Mouse (Mus musculus): Measurements from ENCODE around the gene 2210016L21Rik.

2210016L21Rik gene

GRCm38 (mm10) chr5:114942074-114942765, at the start of gene 2210016L21Rik:
TSS of gene 2210016L21Rik (plus strand) at chr5:114942158.
- Histone ChIP-seq H3K36me3 (ENCODE audit: insufficient read depth, low read length) (peaks cover 36% of the 10 kb centered on the region), H3K27me3 (ENCODE audit: insufficient read depth, low read length) (no peaks in the 10 kb centered on the region), H3K4me1 (replicated peaks; ENCODE audit: low read depth, low read length) (peaks cover 40% of the 10 kb centered on the region), H3K4me3 (replicated peaks; ENCODE audit: low read length) (peak within 1 kb of the TSS; percentile 99), H3K9me3 (ENCODE audit: low read length) (no peaks in the 10 kb centered on the region)
- TF ChIP-seq CTCF (conservative IDR thresholded peaks at IDR 0.05; ENCODE audit: low read length) (no peak), NANOG (IDR thresholded peaks at IDR 0.05; ENCODE audit: borderline replicate concordance, low read length) (no peak), POU5F1 (IDR thresholded peaks at IDR 0.05; ENCODE audit: borderline replicate concordance, low read length) (no peak)

DNA sequence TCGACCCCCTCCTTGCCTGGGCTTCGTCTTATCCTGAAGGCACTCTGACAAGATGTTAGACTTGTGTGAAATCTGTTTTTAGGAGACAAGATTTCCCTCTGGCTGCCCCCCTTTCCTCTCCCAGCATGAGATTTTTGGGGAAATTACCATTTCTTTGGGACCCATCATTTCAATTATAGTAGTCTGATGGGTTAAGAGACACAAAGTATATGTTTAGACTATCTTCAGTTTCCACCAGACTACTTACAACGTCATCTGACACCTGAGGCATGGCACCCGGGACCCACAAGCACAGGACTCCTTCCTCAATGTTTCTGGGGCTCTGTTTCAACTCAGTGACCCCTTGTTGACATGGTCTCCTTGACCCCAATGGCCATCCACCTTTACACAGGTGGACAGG, 46.4 kb upstream of the 2210016L21Rik start:
- Histone ChIP-seq H3K4me1 (replicated peaks; ENCODE audit: low read depth, low read length) (peaks cover 31% of the 10 kb centered on the region), H3K9me3 (ENCODE audit: low read length) (no peaks in the 10 kb centered on the region), H3K36me3 (ENCODE audit: insufficient read depth, low read length) (no peaks in the 10 kb centered on the region), H3K4me3 (replicated peaks; ENCODE audit: low read length) (no peak overlapping the region), H3K27me3 (ENCODE audit: insufficient read depth, low read length) (no peaks in the 10 kb centered on the region)
- TF ChIP-seq NANOG (IDR thresholded peaks at IDR 0.05; ENCODE audit: borderline replicate concordance, low read length): peak; percentile 85
- no peak for TF ChIP-seq CTCF (conservative IDR thresholded peaks at IDR 0.05; ENCODE audit: low read length)

DNA sequence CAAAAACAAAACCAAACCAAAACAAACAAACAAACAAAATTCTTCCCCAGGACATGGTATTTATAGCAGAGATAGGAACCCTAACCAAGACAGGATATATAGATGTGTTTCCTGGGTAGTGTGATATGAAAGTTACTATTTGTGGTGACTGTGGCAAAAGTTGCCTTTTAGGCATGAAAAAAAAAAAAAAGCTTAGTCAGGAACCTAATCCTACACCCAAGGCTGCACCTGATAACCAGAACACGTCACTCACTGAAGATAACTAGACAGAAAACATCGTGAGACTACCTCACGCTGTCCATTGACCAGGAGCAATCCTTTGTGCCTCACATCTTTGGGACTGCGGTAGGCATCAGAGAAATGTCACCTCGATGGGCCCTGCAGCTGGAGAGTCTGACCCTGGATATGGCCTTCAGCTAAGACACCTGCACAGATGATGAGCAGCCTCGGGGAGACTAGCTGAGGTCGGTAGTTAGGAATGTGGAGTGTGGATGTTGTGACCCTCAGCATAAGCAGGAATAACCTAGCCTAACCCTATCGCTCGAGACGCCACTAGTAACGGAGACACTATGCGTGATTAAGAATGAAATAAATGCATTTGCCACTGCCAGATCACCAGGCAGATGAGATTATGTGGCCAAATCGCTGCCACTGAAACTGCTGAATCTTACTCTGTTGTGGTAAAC, 45.1 kb upstream of the 2210016L21Rik start, which contains the start of gene Oasl2:
Gene Oasl2, plus strand, starts transcription at position 249 of the 686 bp plus-strand sequence.
- no peaks in the 10 kb centered on the region for H3K27me3 ChIP-seq (ENCODE audit: insufficient read depth, low read length)
- H3K4me1 ChIP-seq (replicated peaks; ENCODE audit: low read depth, low read length): peaks cover 34% of the 10 kb centered on the region
- H3K9me3 ChIP-seq (ENCODE audit: low read length): no peaks in the 10 kb centered on the region
- H3K36me3 ChIP-seq (ENCODE audit: insufficient read depth, low read length): no peaks in the 10 kb centered on the region
- no peak for TF ChIP-seq CTCF (conservative IDR thresholded peaks at IDR 0.05; ENCODE audit: low read length)
- TF ChIP-seq NANOG (IDR thresholded peaks at IDR 0.05; ENCODE audit: borderline replicate concordance, low read length): no peak
- TF ChIP-seq POU5F1 (IDR thresholded peaks at IDR 0.05; ENCODE audit: borderline replicate concordance, low read length): no peak
- no peak within 1 kb of the TSS for H3K4me3 ChIP-seq (replicated peaks; ENCODE audit: low read length)

- Histone ChIP-seq H3K4me3 (replicated peaks; ENCODE audit: low read length) (no peak overlapping the region), H3K27me3 (ENCODE audit: insufficient read depth, low read length) (no peaks in the 10 kb centered on the region), H3K9me3 (ENCODE audit: low read length) (no peaks in the 10 kb centered on the region), H3K36me3 (ENCODE audit: insufficient read depth, low read length) (no peaks in the 10 kb centered on the region), H3K4me1 (replicated peaks; ENCODE audit: low read depth, low read length) (peaks cover 38% of the 10 kb centered on the region)
- TF ChIP-seq CTCF (conservative IDR thresholded peaks at IDR 0.05; ENCODE audit: low read length): no peak
- TF ChIP-seq POU5F1 (IDR thresholded peaks at IDR 0.05; ENCODE audit: borderline replicate concordance, low read length): no peak
- TF ChIP-seq NANOG (IDR thresholded peaks at IDR 0.05; ENCODE audit: borderline replicate concordance, low read length): no peak
These were observed 44.6 kb upstream of the 2210016L21Rik start for GRCm38 (mm10) chr5:114897374-114897793.

- Histone ChIP-seq H3K27me3 (ENCODE audit: insufficient read depth, low read length) (no peaks in the 10 kb centered on the region), H3K4me1 (replicated peaks; ENCODE audit: low read depth, low read length) (peaks cover 38% of the 10 kb centered on the region), H3K9me3 (ENCODE audit: low read length) (no peaks in the 10 kb centered on the region), H3K4me3 (replicated peaks; ENCODE audit: low read length) (no peak overlapping the region), H3K36me3 (ENCODE audit: insufficient read depth, low read length) (no peaks in the 10 kb centered on the region)
- TF ChIP-seq CTCF (conservative IDR thresholded peaks at IDR 0.05; ENCODE audit: low read length) (no peak), NANOG (IDR thresholded peaks at IDR 0.05; ENCODE audit: borderline replicate concordance, low read length) (no peak), POU5F1 (IDR thresholded peaks at IDR 0.05; ENCODE audit: borderline replicate concordance, low read length) (no peak)
These were observed 43.1 kb upstream of the 2210016L21Rik start for GRCm38 (mm10) chr5:114898857-114899256.

DNA sequence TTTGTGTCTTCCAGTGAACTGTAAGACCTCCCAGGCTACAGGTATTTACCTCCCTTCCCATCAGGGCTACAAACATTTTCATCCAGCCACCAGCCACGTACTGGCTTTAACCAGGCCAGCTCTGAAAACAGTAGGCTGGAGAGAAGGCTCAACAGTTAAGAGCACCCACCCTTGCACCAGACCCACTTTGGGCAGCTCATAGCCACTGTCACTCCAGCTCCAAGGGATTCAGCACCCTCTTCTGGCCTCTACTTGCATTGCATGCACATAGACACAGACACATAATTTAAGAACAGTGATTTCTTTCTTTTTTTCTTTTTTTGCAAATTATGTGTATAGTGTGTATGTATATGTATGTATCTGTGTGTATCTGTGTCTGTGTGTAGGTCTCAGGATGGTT, 39.5 kb upstream of the 2210016L21Rik start:
- peaks cover 40% of the 10 kb centered on the region for H3K4me1 ChIP-seq (replicated peaks; ENCODE audit: low read depth, low read length)
- H3K9me3 ChIP-seq (ENCODE audit: low read length): peaks cover 7% of the 10 kb centered on the region
- no peaks in the 10 kb centered on the region for H3K27me3 ChIP-seq (ENCODE audit: insufficient read depth, low read length)
- no peak overlapping the region for H3K4me3 ChIP-seq (replicated peaks; ENCODE audit: low read length)
- TF ChIP-seq NANOG (IDR thresholded peaks at IDR 0.05; ENCODE audit: borderline replicate concordance, low read length) (no peak), CTCF (conservative IDR thresholded peaks at IDR 0.05; ENCODE audit: low read length) (peak; percentile 89), POU5F1 (IDR thresholded peaks at IDR 0.05; ENCODE audit: borderline replicate concordance, low read length) (no peak)
- peaks cover 6% of the 10 kb centered on the region; the same call in 1 of the 2 replicates for H3K36me3 ChIP-seq (ENCODE audit: insufficient read depth, low read length)

- no peak for TF ChIP-seq CTCF (conservative IDR thresholded peaks at IDR 0.05; ENCODE audit: low read length)
- no peak for TF ChIP-seq POU5F1 (IDR thresholded peaks at IDR 0.05; ENCODE audit: borderline replicate concordance, low read length)
- TF ChIP-seq NANOG (IDR thresholded peaks at IDR 0.05; ENCODE audit: borderline replicate concordance, low read length): no peak
These were observed 33.2 kb upstream of the 2210016L21Rik start for GRCm38 (mm10) chr5:114908598-114909305.

GRCm38 (mm10) chr5:114913686-114914085, 28.3 kb upstream of the 2210016L21Rik start:
- TF ChIP-seq POU5F1 (IDR thresholded peaks at IDR 0.05; ENCODE audit: borderline replicate concordance, low read length) (no peak), CTCF (conservative IDR thresholded peaks at IDR 0.05; ENCODE audit: low read length) (no peak), NANOG (IDR thresholded peaks at IDR 0.05; ENCODE audit: borderline replicate concordance, low read length) (no peak)
- Histone ChIP-seq H3K36me3 (ENCODE audit: insufficient read depth, low read length) (no peaks in the 10 kb centered on the region), H3K9me3 (ENCODE audit: low read length) (no peaks in the 10 kb centered on the region), H3K4me1 (replicated peaks; ENCODE audit: low read depth, low read length) (peaks cover 39% of the 10 kb centered on the region), H3K27me3 (ENCODE audit: insufficient read depth, low read length) (no peaks in the 10 kb centered on the region), H3K4me3 (replicated peaks; ENCODE audit: low read length) (peak overlapping the region; percentile 32; the same call in 1 of the 2 replicates)

More at GRCm38 (mm10) chr5:114908598-114909305, 33.2 kb upstream of the 2210016L21Rik start:
- Histone ChIP-seq H3K4me1 (replicated peaks; ENCODE audit: low read depth, low read length) (peaks cover 40% of the 10 kb centered on the region), H3K9me3 (ENCODE audit: low read length) (peaks cover 7% of the 10 kb centered on the region), H3K4me3 (replicated peaks; ENCODE audit: low read length) (peak overlapping the region; percentile 68), H3K27me3 (ENCODE audit: insufficient read depth, low read length) (no peaks in the 10 kb centered on the region), H3K36me3 (ENCODE audit: insufficient read depth, low read length) (peaks cover 6% of the 10 kb centered on the region; the same call in 1 of the 2 replicates)

All from E14TG2a.4 (cell line).